Mouse (Mus musculus) kidney, postnatal 36 days (tissue): Measurements from ENCODE around the gene Mphosph8.

Experiments used
- DNase-seq, 2 experiments: peaks; one replicate each; pipeline ENCODE4 v3.0.0; 2021 to 2022; ENCODE audit warnings: mixed read lengths in 2 of 2

The Mphosph8 gene

DNA sequence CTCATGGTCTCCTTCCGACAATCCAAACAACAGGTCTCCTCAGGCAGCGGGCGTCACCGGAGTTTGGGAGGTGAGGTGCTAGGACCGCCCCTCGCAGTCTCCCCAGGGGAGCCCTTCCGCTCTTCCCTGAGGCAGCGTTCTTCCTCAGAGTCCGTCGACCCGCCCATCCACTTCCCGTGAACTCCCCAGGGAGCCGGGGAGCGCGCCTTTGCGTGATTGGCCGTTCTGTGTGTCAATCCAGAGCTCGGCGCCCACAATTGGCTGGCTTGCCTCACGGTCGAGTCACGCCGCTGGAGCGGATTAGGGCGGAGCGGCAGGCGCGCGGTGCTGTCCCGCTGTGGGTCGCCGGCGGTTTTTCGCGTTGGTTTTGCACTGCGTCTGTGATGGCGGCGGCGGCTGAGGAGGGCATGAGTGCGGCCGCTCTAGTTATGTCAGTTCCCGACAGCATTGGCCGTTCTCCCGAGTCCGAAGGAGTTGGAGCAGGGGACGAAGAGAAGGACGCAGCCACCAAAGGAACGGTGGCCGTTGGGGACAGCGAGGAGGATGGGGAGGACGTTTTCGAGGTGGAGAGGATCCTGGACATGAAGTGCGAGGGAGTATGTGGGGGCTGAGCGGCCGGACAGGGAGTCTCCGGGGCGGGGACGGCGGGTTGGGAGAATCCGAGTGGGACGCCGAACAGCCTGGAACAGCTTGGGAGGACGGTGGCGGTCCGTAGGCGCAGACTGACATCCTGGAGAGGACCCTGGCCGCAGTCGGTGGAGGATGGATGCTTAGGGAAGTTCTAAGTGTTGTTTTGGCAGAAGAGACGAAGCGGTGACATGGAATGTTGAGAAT lies at the start of gene Mphosph8:
TSS of gene Mphosph8 (plus strand) at position 280 of the 834 bp plus-strand sequence.
- peak; percentile 99 for DNase-seq

DNA sequence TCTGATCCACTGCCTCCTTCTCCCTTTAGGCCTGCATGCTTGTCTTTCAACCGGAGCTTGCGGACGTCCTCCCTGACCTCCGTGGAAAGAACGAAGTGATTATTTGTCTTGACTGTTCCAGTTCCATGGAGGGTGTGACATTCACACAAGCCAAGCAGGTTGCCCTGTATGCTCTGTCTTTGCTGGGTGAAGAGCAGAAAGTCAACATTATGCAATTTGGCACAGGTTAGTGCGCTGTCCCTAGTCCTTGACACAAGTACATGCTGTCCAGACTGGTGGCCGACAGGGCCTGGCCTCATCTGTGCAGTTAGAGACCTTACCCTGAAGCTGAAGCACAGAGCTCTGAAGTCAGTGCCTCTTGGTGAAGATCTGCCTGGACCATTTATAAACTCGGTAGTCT lies 47.6 kb upstream of the Mphosph8 start:
- DNase-seq, result no peak

DNA sequence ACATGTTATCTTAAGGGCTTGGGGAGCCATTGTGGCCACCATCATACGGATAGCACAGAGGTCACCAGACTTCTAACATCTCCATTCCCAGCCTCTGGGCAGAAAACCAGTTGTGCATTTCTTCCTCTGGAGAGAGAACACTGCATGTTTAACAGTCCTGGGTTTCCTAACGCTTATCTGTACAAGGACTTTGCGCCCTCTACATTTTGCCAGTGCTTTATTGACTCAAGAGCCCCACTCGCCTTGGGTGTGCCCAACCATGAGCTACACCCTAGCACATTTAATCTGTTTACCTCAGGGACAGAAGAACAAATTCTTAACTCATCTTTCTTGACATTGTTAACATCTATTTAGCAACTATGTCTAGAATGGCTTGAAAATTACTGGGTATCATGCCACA lies 41.8 kb upstream of the Mphosph8 start:
- DNase-seq, result no peak

DNA sequence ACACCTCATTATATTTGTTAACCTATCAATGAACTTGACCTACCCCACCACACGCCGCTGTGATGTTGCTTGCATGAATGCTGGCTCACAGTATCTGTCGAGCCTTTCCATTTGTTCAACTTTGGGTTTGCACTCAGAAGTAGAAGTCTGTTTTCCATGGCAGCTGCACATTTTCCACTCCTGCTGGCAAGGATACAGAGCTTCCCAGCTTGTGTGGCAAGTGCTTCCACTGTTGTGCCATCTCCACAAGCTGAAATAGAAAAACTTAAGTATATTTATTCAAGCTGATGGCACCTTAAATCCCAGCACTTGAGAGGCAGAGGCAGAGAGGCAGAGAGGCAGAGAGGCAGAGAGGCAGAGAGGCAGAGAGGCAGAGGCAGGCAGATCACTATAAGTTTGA lies 39.7 kb upstream of the Mphosph8 start:
- no peak for DNase-seq

DNA sequence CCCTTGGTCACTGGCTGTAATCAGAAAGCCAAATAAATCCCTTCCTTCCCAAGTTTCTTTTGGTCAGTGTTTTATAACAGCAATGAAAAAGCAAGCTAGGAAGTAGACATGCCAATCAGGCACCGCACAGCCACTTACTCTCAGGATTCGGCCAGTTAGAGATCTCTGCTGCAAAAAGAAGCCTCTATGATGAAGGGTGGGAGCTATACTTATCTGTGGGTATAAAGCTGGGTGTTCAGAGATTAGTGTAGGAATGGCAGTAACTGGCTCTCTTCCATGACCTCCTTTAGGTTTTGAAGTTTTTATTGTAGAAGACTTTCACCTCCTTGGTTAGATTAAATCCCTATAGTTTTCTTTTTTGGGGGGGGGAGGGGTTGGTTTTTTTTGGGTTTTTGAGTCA lies 36.9 kb upstream of the Mphosph8 start:
- no peak for DNase-seq

DNA sequence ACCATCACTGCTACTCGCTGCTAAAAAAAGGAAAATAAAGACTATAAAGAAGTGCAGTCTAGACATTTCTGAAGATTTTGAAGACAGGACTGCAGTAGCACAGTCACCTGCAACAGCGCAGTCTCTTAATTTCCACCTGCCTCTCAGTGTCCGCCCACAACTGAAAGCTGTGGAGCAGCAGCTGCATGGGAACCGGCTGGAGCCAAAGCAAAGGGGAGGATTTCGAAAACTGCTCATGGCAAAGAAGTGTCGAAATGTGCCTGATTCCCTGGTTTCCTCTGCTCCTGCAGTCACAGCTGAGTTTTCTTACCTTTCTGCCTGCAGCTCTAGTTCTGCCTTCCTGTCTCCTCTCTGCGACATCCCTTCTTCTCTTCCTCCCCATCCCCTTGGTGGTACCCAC lies 20.8 kb upstream of the Mphosph8 start:
- DNase-seq, result no peak

DNA sequence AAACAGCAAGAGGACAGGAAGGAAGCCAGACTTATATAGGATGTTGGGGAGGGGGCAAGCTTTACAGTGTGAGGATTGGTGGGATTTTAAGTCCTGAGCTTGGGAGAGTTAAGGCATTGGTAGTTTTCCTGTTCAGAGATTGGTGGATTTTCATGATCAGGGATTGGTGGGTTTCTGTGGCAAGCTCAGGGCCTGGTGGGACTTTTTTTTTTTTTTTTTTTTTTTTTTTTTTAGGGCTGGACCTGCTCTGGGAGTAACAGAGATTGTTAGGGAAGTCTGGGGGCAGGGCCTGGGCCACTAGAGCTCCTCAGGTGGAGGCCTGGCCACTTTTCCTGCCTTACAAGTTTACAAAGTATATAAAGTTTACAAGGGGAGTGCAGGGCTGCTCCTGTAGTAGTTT lies 18.6 kb upstream of the Mphosph8 start:
- no peak for DNase-seq

DNA sequence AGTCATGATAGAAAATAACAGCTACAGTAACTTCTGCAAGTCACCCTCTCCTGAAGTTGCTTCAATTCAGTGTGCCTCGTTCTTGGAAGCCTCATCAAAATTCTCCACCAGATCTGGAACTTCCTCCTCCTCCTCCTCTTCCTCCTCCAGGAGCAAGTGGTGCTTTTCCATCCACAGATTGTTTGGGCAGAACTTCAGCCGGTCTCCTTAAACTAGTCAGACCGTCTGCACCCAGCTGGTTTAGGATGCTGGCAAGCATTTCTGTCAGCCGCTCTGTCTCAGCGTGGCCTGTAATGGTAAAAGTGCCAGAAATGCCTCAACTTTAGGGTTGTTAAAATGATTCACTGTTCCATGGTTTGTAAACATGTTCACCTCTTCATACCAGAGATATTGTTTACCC lies 2.4 kb upstream of the Mphosph8 start:
- DNase-seq, result peak; percentile 6 to 12

DNA sequence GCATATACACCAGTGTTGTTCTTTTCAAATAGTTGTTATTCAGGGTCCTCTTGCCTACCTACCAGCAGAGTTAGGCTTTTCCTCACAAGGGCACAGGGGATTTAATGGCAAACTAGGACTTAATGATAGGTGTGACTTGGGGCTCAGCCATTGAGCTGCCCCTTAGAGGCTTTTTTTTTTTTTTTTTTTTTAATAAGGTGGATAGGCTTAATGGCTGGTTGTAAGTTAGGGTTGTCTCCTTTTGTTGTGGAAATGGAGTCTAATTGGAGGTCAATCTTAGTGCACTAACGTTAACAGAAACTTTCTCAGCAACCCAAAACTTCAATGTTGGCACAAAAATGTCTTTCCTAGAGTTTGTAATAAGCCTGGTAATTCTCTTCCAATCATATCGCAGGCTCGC lies 1.1 kb upstream of the Mphosph8 start:
- no peak for DNase-seq

DNA sequence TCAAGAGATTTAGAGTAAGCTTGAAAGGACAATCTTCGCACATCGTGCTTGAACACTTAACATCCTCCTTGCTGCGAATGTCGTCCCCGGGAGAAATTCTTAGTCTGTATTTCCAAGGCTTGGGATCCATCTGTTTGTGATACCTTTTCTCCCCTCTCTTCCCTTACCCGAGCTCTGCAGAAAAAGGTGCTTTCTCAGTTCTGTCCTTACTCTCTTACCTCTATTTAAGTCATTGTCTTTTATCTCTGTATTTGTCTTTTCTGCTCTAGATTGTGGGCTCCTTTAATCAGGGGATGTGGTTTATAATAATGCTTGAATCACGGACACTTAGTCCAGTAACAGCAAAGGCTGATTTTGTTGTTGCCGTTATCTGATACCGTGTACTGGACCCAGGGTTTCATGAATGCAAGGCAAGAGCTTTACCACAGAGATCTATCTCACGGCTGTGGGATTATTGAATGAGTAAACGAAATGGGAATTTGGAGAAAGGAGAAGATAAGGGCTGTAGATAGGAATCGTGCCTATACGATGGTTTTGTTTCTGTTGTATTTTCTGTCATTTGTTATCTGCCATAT lies 1.1 kb downstream of the Mphosph8 start:
- DNase-seq, result no peak

DNA sequence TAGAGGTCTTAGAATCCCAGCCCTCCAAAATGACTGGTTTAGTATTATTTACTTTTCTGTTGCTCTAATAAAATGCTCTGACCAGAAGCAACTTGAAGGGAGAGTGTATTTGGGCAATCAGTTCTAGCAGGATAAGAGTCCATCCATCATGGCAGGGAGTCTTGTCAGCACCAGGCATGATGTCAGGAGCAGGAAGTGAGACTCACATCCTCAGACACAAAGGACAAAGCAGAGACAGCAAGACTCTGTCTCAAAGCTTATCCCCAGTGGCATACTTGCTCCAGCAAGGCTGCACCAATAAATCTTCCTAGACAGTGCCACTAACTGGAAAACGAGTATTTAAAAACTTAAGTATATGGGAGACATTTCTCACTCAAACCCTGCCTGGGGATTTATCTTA lies 17.4 kb downstream of the Mphosph8 start:
- DNase-seq, result peak; percentile 7 to 35

DNA sequence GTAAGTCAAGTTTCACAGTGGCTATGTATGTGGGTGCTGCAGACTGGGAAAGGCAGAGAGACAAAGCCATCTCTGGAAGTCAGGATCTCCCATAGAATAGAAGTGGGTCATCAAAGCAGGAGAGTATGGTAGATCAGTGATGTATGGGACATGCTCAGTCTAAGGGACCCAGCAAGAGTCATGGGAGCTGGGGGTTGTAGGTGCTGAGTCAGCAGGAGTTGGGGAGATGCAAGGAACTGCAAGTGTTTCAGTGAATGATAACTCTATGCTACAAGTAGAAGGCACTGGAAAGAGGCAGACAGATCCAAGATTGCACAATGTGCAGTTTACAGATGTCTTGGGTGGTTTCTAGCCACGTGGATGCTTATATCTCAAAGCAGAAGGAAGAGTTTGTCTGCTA lies 21.1 kb downstream of the Mphosph8 start:
- no peak for DNase-seq

DNA sequence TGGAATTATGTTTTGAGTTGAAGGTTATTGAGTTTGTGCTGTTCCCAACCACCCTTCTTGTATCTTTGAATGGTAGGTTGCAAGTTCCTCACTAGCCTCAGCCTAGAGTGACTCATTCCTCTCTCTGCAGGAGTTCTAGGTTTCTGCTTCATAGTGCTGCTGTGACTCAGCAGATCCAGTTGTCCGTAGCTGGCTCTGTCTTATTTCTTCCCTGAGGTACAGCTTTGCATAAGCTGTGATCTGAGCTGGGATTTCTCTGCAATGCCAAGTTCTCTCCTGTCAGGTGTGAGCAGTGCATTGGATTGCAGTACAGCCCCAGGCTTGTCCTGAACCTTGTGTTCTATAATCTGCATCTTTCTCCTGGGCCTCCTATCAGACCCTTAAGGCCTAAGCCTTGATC lies 21.7 kb downstream of the Mphosph8 start:
- DNase-seq, result no peak

DNA sequence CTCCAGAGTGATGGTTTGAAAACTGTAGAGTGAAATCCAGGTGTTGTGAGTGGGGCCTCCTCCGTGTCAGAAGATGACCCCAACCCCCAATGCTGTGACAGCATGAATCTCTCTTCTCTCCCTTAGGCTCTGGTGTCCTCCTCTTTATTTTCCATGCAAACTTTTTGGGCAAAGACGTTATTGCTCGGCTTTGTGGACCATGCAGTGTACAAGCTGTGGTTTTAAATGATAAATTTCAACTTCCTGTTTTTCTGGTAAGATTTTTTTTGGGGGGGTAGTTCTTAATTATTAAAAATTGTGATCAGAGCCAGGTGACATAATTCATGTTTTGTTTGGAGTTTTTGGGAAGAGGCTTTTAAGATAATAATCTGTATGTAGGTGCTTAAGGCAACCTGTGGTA lies 27.4 kb downstream of the Mphosph8 start:
- DNase-seq, result no peak

DNA sequence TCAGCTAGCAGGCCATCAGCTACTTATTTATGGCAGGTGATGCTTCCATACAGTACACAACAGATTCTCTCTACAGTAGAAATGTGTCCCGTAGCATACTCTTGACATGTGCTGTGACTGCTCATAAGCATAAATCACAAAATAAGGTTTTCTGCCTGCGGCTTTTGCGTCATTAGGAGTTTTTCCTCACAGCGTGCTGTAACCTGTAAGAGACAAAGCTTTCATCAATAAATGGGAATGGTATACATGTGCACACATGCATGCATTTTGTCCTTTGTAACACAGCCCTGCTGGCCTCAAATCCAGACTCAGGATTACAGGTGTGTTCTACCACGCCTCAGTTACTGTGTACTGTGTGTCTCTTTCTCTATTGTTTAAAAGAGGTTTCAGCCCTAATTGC lies 29.8 kb downstream of the Mphosph8 start:
- DNase-seq, result no peak

DNA sequence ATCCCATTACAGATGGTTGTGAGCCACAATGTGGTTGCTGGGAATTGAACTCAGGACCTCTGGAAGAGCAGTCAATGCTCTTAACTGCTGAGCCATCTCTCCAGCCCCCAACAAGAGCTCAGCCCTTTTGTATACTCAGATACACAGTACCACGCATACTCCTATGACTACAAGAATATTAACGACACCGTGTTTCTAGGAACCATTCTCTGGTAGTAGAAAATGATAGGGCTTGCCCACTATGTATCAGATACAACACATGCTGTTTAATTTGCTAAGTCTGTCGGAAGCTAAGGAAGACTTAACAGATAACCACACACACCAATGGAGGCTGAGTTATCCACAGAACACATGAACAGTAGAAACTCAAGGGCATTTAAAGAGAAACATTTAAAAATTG lies 34.6 kb downstream of the Mphosph8 start:
- no peak for DNase-seq

DNA sequence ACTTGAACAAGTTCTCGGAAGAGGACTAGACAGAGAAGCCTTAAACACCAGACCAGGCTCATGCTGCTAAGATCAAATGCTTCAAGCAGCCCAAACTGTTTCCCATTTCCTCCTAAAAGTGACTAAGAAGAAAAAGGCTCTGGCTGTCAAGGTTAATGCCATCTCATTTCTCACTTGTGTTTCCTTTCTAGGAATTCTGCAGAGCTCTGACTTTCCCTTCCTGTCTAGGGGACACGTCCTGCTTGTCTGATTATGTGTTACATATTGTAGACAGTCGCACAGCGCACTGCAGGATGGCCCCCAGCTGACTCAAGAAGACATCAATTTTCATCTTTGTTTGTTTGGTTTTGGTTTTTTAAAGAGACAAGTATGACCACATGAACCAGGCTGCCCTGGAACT lies 37.6 kb downstream of the Mphosph8 start:
- peak in 1 of 2 experiments; percentile 8 for DNase-seq

DNA sequence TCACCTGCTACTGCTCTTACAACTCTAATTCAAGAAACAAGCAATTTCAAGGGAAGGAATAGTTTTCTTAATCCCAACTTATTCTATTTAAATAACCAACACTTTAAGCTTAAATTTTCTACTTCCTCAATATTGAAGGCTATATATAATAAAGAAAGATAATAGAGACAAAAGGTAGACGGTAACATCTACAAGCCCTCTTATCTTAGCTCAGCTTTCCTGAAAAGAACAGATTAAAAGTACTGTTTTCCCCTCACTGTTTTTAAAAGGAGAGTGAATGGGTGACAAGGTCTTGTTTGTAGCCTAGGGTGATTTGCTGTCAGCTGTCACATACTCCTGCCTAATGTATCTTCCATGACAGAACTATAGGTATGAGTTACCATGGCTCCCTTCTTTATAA lies 58.4 kb downstream of the Mphosph8 start:
- DNase-seq, result no peak

DNA sequence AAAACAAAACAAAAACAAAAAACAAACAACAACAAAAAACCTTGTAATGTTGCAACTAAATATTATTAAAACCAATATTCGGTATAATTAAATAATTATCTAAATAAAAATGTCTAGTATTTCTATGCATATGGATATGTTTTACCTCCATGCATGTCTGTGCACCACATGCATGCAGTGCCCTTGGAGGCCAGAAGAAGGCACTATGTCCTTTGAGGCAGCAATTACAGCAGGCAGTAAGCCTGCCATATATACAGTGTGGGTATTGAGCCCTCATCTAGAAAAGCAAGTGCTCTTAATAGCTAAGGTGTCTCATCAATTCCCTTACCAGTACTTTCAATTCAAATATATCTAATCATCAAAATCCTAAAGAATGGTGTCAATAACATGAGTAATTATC lies 72.1 kb downstream of the Mphosph8 start:
- peak in 1 of 2 experiments; percentile 13 for DNase-seq
